Mouse (Mus musculus): ENCODE results near the gene Blcap. TPM values are rescaled to one million over a fixed set of nuclear protein-coding genes. Genes with fewer than 3 reads are reported as not detected.
"Not testable (repeated sequence)": the region's sequence is repeated elsewhere in the genome, so short reads cannot be mapped to it uniquely, and the experiment has no call there.

Gene Blcap
- polyA plus RNA-seq, 1 experiment from 2014 or later: 363 TPM

GRCm38 (mm10) chr2:157585351-157585750, 14.3 kb upstream of the Blcap start:
- H3K9ac ChIP-seq (ENCODE audit: low read depth, low read length); H3K4me1 ChIP-seq (ENCODE audit: control insufficient read depth, insufficient read depth, low read length); H3K9me3 ChIP-seq (replicated peaks; ENCODE audit: control insufficient read depth, low read length, poor library complexity, severe bottlenecking); ATAC-seq; H3K36me3 ChIP-seq (ENCODE audit: control insufficient read depth, insufficient read depth, low read length); H3K27me3 ChIP-seq (ENCODE audit: control insufficient read depth, insufficient read depth, low read depth, low read length); H3K27ac ChIP-seq (ENCODE audit: low read length); H3K4me3 ChIP-seq (ENCODE audit: low read depth, low read length); H3K4me2 ChIP-seq (ENCODE audit: low read length): not testable (repeated sequence)
- WGBS: 19% methylated on average over 7 of the region's 7 CpGs

GRCm38 (mm10) chr2:157572786-157573185, 1.7 kb upstream of the Blcap start:
- Histone ChIP-seq H3K4me3 (ENCODE audit: low read depth, low read length) (no peak overlapping the region), H3K27ac (ENCODE audit: low read length) (no peak overlapping the region), H3K4me2 (ENCODE audit: low read length) (no peak overlapping the region), H3K36me3 (ENCODE audit: control insufficient read depth, insufficient read depth, low read length) (no peaks in the 10 kb centered on the region), H3K9ac (ENCODE audit: low read depth, low read length) (no peak overlapping the region), H3K27me3 (ENCODE audit: control insufficient read depth, insufficient read depth, low read depth, low read length) (no peaks in the 10 kb centered on the region), H3K4me1 (ENCODE audit: control insufficient read depth, insufficient read depth, low read length) (no peaks in the 10 kb centered on the region), H3K9me3 (replicated peaks; ENCODE audit: control insufficient read depth, low read length, poor library complexity, severe bottlenecking) (no peaks in the 10 kb centered on the region)
- ATAC-seq: no peak
- 76% methylated on average over 2 of the region's 2 CpGs for WGBS

GRCm38 (mm10) chr2:157569796-157570485, 1.1 kb downstream of the Blcap start:
- H3K4me1 ChIP-seq (ENCODE audit: control insufficient read depth, insufficient read depth, low read length): peaks cover 11% of the 10 kb centered on the region
- no peak overlapping the region for H3K4me2 ChIP-seq (ENCODE audit: low read length)
- no peaks in the 10 kb centered on the region for H3K9me3 ChIP-seq (replicated peaks; ENCODE audit: control insufficient read depth, low read length, poor library complexity, severe bottlenecking)
- H3K27ac ChIP-seq (ENCODE audit: low read length): no peak overlapping the region
- no peaks in the 10 kb centered on the region for H3K36me3 ChIP-seq (ENCODE audit: control insufficient read depth, insufficient read depth, low read length)
- no peak overlapping the region for H3K9ac ChIP-seq (ENCODE audit: low read depth, low read length)
- H3K27me3 ChIP-seq (ENCODE audit: control insufficient read depth, insufficient read depth, low read depth, low read length): no peaks in the 10 kb centered on the region
- no peak for ATAC-seq
- no peak overlapping the region for H3K4me3 ChIP-seq (ENCODE audit: low read depth, low read length)
- 71% methylated on average over 9 of the region's 9 CpGs for WGBS

GRCm38 (mm10) chr2:157568881-157569280, 2.2 kb downstream of the Blcap start:
- H3K27ac ChIP-seq (ENCODE audit: low read length): no peak overlapping the region
- H3K27me3 ChIP-seq (ENCODE audit: control insufficient read depth, insufficient read depth, low read depth, low read length): no peaks in the 10 kb centered on the region
- H3K4me1 ChIP-seq (ENCODE audit: control insufficient read depth, insufficient read depth, low read length): peaks cover 21% of the 10 kb centered on the region
- ATAC-seq: no peak
- no peaks in the 10 kb centered on the region for H3K9me3 ChIP-seq (replicated peaks; ENCODE audit: control insufficient read depth, low read length, poor library complexity, severe bottlenecking)
- H3K9ac ChIP-seq (ENCODE audit: low read depth, low read length): no peak overlapping the region
- H3K4me2 ChIP-seq (ENCODE audit: low read length): no peak overlapping the region
- WGBS: 20% methylated on average over 2 of the region's 2 CpGs
- H3K4me3 ChIP-seq (ENCODE audit: low read depth, low read length): no peak overlapping the region
- no peaks in the 10 kb centered on the region for H3K36me3 ChIP-seq (ENCODE audit: control insufficient read depth, insufficient read depth, low read length)

- WGBS: 89% methylated on average over 11 of the region's 11 CpGs
- H3K27ac ChIP-seq (ENCODE audit: low read length): peak overlapping the region; percentile 95
- ATAC-seq: no peak
These were observed 3.7 kb downstream of the Blcap start for GRCm38 (mm10) chr2:157567235-157567961.

GRCm38 (mm10) chr2:157566260-157566952, 4.7 kb downstream of the Blcap start:
- Histone ChIP-seq H3K9me3 (replicated peaks; ENCODE audit: control insufficient read depth, low read length, poor library complexity, severe bottlenecking) (peaks cover 3% of the 10 kb centered on the region), H3K27ac (ENCODE audit: low read length) (peak overlapping the region; percentile 95), H3K36me3 (ENCODE audit: control insufficient read depth, insufficient read depth, low read length) (peaks cover 18% of the 10 kb centered on the region), H3K4me2 (ENCODE audit: low read length) (peak overlapping the region; percentile 79), H3K4me1 (ENCODE audit: control insufficient read depth, insufficient read depth, low read length) (peaks cover 34% of the 10 kb centered on the region), H3K27me3 (ENCODE audit: control insufficient read depth, insufficient read depth, low read depth, low read length) (no peaks in the 10 kb centered on the region), H3K4me3 (ENCODE audit: low read depth, low read length) (peak overlapping the region; percentile 88), H3K9ac (ENCODE audit: low read depth, low read length) (peak overlapping the region; percentile 98)
- under 1% methylated on average over 36 of the region's 36 CpGs for WGBS
- peak; percentile 84 for ATAC-seq

More at GRCm38 (mm10) chr2:157567235-157567961, 3.7 kb downstream of the Blcap start:
- peak overlapping the region; percentile 79 for H3K4me2 ChIP-seq (ENCODE audit: low read length)
- peaks cover 8% of the 10 kb centered on the region for H3K36me3 ChIP-seq (ENCODE audit: control insufficient read depth, insufficient read depth, low read length)
- peaks cover 34% of the 10 kb centered on the region for H3K4me1 ChIP-seq (ENCODE audit: control insufficient read depth, insufficient read depth, low read length)
- H3K9me3 ChIP-seq (replicated peaks; ENCODE audit: control insufficient read depth, low read length, poor library complexity, severe bottlenecking): no peaks in the 10 kb centered on the region
- H3K4me3 ChIP-seq (ENCODE audit: low read depth, low read length): peak overlapping the region; percentile 88; the same call in 1 of the 2 replicates
- H3K9ac ChIP-seq (ENCODE audit: low read depth, low read length): no peak overlapping the region; the same call in 1 of the 2 replicates
- H3K27me3 ChIP-seq (ENCODE audit: control insufficient read depth, insufficient read depth, low read depth, low read length): no peaks in the 10 kb centered on the region

GRCm38 (mm10) chr2:157565898-157566259, 5.2 kb downstream of the Blcap start:
- Histone ChIP-seq H3K9me3 (replicated peaks; ENCODE audit: control insufficient read depth, low read length, poor library complexity, severe bottlenecking) (peaks cover 7% of the 10 kb centered on the region), H3K4me2 (ENCODE audit: low read length) (peak overlapping the region; percentile 68), H3K9ac (ENCODE audit: low read depth, low read length) (peak overlapping the region; percentile 98), H3K4me1 (ENCODE audit: control insufficient read depth, insufficient read depth, low read length) (peaks cover 34% of the 10 kb centered on the region), H3K27me3 (ENCODE audit: control insufficient read depth, insufficient read depth, low read depth, low read length) (no peaks in the 10 kb centered on the region), H3K36me3 (ENCODE audit: control insufficient read depth, insufficient read depth, low read length) (peaks cover 21% of the 10 kb centered on the region), H3K4me3 (ENCODE audit: low read depth, low read length) (peak overlapping the region; percentile 88), H3K27ac (ENCODE audit: low read length) (peak overlapping the region; percentile 95)
- under 1% methylated on average over 30 of the region's 35 CpGs for WGBS
- peak; percentile 12 for ATAC-seq

- Histone ChIP-seq H3K9me3 (replicated peaks; ENCODE audit: control insufficient read depth, low read length, poor library complexity, severe bottlenecking) (peaks cover 7% of the 10 kb centered on the region), H3K9ac (ENCODE audit: low read depth, low read length) (peak overlapping the region; percentile 98), H3K36me3 (ENCODE audit: control insufficient read depth, insufficient read depth, low read length) (peaks cover 21% of the 10 kb centered on the region), H3K4me2 (ENCODE audit: low read length) (peak overlapping the region; percentile 68), H3K4me3 (ENCODE audit: low read depth, low read length) (peak overlapping the region; percentile 88), H3K27me3 (ENCODE audit: control insufficient read depth, insufficient read depth, low read depth, low read length) (no peaks in the 10 kb centered on the region), H3K27ac (ENCODE audit: low read length) (peak overlapping the region; percentile 95), H3K4me1 (ENCODE audit: control insufficient read depth, insufficient read depth, low read length) (peaks cover 34% of the 10 kb centered on the region)
- no peak for ATAC-seq
- 7% methylated on average over 13 of the region's 13 CpGs for WGBS
These were observed 5.6 kb downstream of the Blcap start for GRCm38 (mm10) chr2:157565446-157565845.

Data from midbrain, embryonic 16.5 days (tissue).